Mouse (Mus musculus) ES-E14 (cell line): ENCODE measurements around the gene 3110082I17Rik. TPM values are rescaled to one million over a fixed set of nuclear protein-coding genes. Genes with fewer than 3 reads are reported as not detected.

Experiments
- DNase-seq: peaks from one replicate; pipeline ENCODE4 v3.0.0-alpha.2; 2013; ENCODE audit warnings: low read depth, low spot score
- H3K27ac ChIP-seq: 2 replicates; pipeline ENCODE4 v1.5.1; 2012; ENCODE audit warnings: low read depth, mild to moderate bottlenecking, low read length, moderate library complexity, mixed read lengths; ENCODE audit not compliant: poor library complexity, insufficient read depth, severe bottlenecking
- H3K36me3 ChIP-seq: 2 replicates; pipeline ENCODE4 v1.6.1; 2012; ENCODE audit warnings: mild to moderate bottlenecking, low read length, moderate library complexity, mixed read lengths; ENCODE audit not compliant: control insufficient read depth, poor library complexity, insufficient read depth, severe bottlenecking
- H3K4me1 ChIP-seq, 2 experiments: fragments of 150-350 bp in 1 of 2; sonication (generic) in 1 of 2; 2 replicates each; pipeline ENCODE4 v1.6.1; 2012; ENCODE audit warnings: low read length in 2 of 2, mild to moderate bottlenecking in 1 of 2, mixed read lengths in 1 of 2; ENCODE audit not compliant: control insufficient read depth in 2 of 2, insufficient read depth in 2 of 2, poor library complexity in 1 of 2
- H3K4me3 ChIP-seq, 2 experiments: fragments of 150-350 bp in 1 of 2; sonication (generic) in 1 of 2; 2 replicates each; pipeline ENCODE4 v1.5.1; 2012; ENCODE audit warnings: low read length in 2 of 2, low read depth in 1 of 2, mild to moderate bottlenecking in 1 of 2, mixed read lengths in 1 of 2; ENCODE audit not compliant: insufficient read depth in 1 of 2, poor library complexity in 1 of 2, severe bottlenecking in 1 of 2
- H3K9ac ChIP-seq: 2 replicates; pipeline ENCODE4 v1.6.1; 2012; ENCODE audit warnings: low read depth, mild to moderate bottlenecking, low read length, mixed read lengths; ENCODE audit not compliant: poor library complexity, insufficient read depth, severe bottlenecking
- H3K9me3 ChIP-seq: fragments of 150-350 bp; sonication (generic); 2 replicates; pipeline ENCODE4 v1.6.1; 2012; ENCODE audit warnings: low read depth, mild to moderate bottlenecking, low read length; ENCODE audit not compliant: control insufficient read depth, insufficient read depth
- CHD2 ChIP-seq: IDR thresholded peaks from 2 replicates; pipeline ENCODE4 v1.6.1; 2014; ENCODE audit warnings: mild to moderate bottlenecking, low read depth, low read length, inconsistent platforms
- HCFC1 ChIP-seq: IDR thresholded peaks from 2 replicates; pipeline ENCODE4 v1.6.1; 2012; ENCODE audit warnings: low read length, inconsistent platforms, borderline replicate concordance; ENCODE audit not compliant: insufficient read depth
- MAFK ChIP-seq: IDR thresholded peaks from 2 replicates; pipeline ENCODE4 v1.6.1; 2014; ENCODE audit warnings: mild to moderate bottlenecking, low read depth, low read length, inconsistent platforms; ENCODE audit not compliant: insufficient read depth
- ZC3H11A ChIP-seq: IDR thresholded peaks from 2 replicates; pipeline ENCODE4 v1.6.1; 2012; ENCODE audit warnings: low read depth, mild to moderate bottlenecking, inconsistent platforms, low read length, borderline replicate concordance
- ZNF384 ChIP-seq: IDR thresholded peaks from 2 replicates; pipeline ENCODE4 v1.6.1; 2012; ENCODE audit warnings: low read depth, low read length, inconsistent platforms
- in situ Hi-C, 2 experiments: fragments of 600-800 bp; cut with MboI; formaldehyde crosslinking; loops; one replicate each; pipeline ENCODE4 v1.15.1; 2025; ENCODE audit warnings: low sequenced_read_pairs in 2 of 2, inconsistent platforms in 1 of 2; ENCODE audit not compliant: unreplicated experiment in 2 of 2
- total RNA-seq: library from RNA; depleted of rRNA; stranded (reverse); fragments of 300-350 nt; gene quantifications from 2 replicates; pipeline ENCODE4 v1.2.3, GENCODE M21; 2012

Gene 3110082I17Rik
- total RNA-seq, 1 experiment, result 32.6 TPM

GRCm38 (mm10) chr5:139432747-139433508 lies 27.4 kb downstream of the 3110082I17Rik start:
- TF ChIP-seq MAFK, result no peak
- TF ChIP-seq ZNF384, result peak; percentile 75
- Histone ChIP-seq H3K4me1 (peaks cover 0 to 2% of the 10 kb centered on the region in 2 experiments; a peak in 1 of 4 replicates), H3K27ac (no peak overlapping the region), H3K36me3 (peaks cover 2% of the 10 kb centered on the region; the same call in 1 of the 2 replicates), H3K4me3 (no peak overlapping the region), H3K9ac (no peak overlapping the region), H3K9me3 (no peaks in the 10 kb centered on the region)
- in situ Hi-C loops, result no loop called here
- no peak for DNase-seq

- Histone ChIP-seq H3K4me1 (peaks cover 0 to 3% of the 10 kb centered on the region in 2 experiments; a peak in 1 of 4 replicates), H3K36me3 (peaks cover 2% of the 10 kb centered on the region; the same call in 1 of the 2 replicates), H3K27ac (no peak overlapping the region), H3K9me3 (no peaks in the 10 kb centered on the region), H3K9ac (no peak overlapping the region), H3K4me3 (no peak overlapping the region)
- TF ChIP-seq ZNF384 (no peak), HCFC1 (no peak), CHD2 (no peak), ZC3H11A (no peak), MAFK (no peak)
- DNase-seq, result no peak
- in situ Hi-C loops, result no loop called here
Measured at GRCm38 (mm10) chr5:139432333-139432732, 28.0 kb downstream of the 3110082I17Rik start.

DNA sequence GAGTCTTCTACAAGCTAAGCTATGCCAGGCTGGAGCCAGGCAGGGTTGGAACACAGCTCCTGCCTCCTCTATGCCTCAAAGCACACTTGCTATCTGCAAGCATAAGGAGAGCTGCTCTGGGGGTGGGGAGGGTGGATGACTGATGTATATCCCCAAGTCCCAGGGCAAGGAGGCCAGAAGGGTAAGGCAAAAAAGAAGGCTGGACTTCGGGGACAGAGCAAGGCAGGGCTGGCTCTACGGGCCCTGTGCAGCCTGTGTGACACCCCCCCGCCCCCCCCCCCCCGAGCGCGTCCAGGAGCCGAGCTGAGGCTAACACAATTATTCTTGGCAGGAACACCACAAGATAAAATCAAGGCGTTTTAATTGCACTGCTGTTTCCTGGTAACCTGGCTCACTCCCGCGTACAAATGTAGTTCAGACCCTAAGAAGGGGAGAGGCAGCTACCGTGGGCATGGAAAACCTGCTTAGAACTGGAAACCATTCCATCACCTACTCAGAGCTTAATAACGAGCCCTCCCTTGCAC lies 30.4 kb downstream of the 3110082I17Rik start:
- in situ Hi-C loops, result no loop called here
- H3K27ac ChIP-seq, result no peak overlapping the region

GRCm38 (mm10) chr5:139427989-139428388 lies 32.3 kb downstream of the 3110082I17Rik start:
- in situ Hi-C loops, result no loop called here
- TF ChIP-seq HCFC1, result no peak
- TF ChIP-seq MAFK, result no peak
- no peak for TF ChIP-seq ZNF384
- TF ChIP-seq ZC3H11A, result no peak
- no peak for TF ChIP-seq CHD2
- Histone ChIP-seq H3K36me3 (peaks cover 6% of the 10 kb centered on the region; the same call in 1 of the 2 replicates), H3K9me3 (no peaks in the 10 kb centered on the region), H3K27ac (no peak overlapping the region), H3K9ac (no peak overlapping the region), H3K4me3 (no peak overlapping the region), H3K4me1 (peaks cover 0 to 7% of the 10 kb centered on the region in 2 experiments; a peak in 1 of 4 replicates)
- DNase-seq, result no peak

More for the DNA sequence above, 30.4 kb downstream of the 3110082I17Rik start:
- no peak for TF ChIP-seq ZNF384
- TF ChIP-seq ZC3H11A, result no peak
- TF ChIP-seq CHD2, result no peak
- no peak for TF ChIP-seq HCFC1
- TF ChIP-seq MAFK, result no peak
- Histone ChIP-seq H3K9me3 (no peaks in the 10 kb centered on the region), H3K4me3 (no peak overlapping the region), H3K36me3 (peaks cover 6% of the 10 kb centered on the region; the same call in 1 of the 2 replicates), H3K4me1 (peaks cover 0 to 5% of the 10 kb centered on the region in 2 experiments; a peak in 1 of 4 replicates), H3K9ac (no peak overlapping the region)
- no peak for DNase-seq

GRCm38 (mm10) chr5:139427001-139427400 lies 33.3 kb downstream of the 3110082I17Rik start:
- Histone ChIP-seq H3K36me3 (peaks cover 6% of the 10 kb centered on the region; the same call in 1 of the 2 replicates), H3K27ac (no peak overlapping the region), H3K4me3 (no peak overlapping the region), H3K4me1 (peaks cover 0 to 7% of the 10 kb centered on the region in 2 experiments; a peak in 1 of 4 replicates), H3K9ac (no peak overlapping the region), H3K9me3 (no peaks in the 10 kb centered on the region)
- in situ Hi-C loops, result no loop called here
- TF ChIP-seq MAFK (no peak), ZC3H11A (no peak), HCFC1 (no peak), ZNF384 (no peak), CHD2 (no peak)
- no peak for DNase-seq
